Mouse (Mus musculus) midbrain, embryonic 16.5 days (tissue): ENCODE data around the gene Samsn1. TPM values are rescaled to one million over a fixed set of nuclear protein-coding genes. Genes with fewer than 3 reads are reported as not detected.

Experiments used
- ATAC-seq: fragments of 200-750 bp; cut with Nextera tagmentation; 2 replicates; pipeline ENCODE4 v1.8.0; 2017; ENCODE audit warnings: moderate TSS enrichment
- H3K27ac ChIP-seq: fragments of 300-500 bp; sonication (generic); 2 replicates; pipeline ENCODE4 v1.5.1; 2014; ENCODE audit warnings: mild to moderate bottlenecking, low read length, mixed read lengths
- H3K27me3 ChIP-seq: fragments of 300-500 bp; sonication (generic); 2 replicates; pipeline ENCODE4 v1.6.1; 2014; ENCODE audit warnings: low read depth, low read length, mixed read lengths; ENCODE audit not compliant: control insufficient read depth, insufficient read depth
- H3K36me3 ChIP-seq: fragments of 300-500 bp; sonication (generic); 2 replicates; pipeline ENCODE4 v1.6.1; 2014; ENCODE audit warnings: mild to moderate bottlenecking, low read length, moderate library complexity, mixed read lengths; ENCODE audit not compliant: control insufficient read depth, insufficient read depth
- H3K4me1 ChIP-seq: fragments of 300-500 bp; sonication (generic); 2 replicates; pipeline ENCODE4 v1.6.1; 2014; ENCODE audit warnings: mild to moderate bottlenecking, low read length, mixed read lengths; ENCODE audit not compliant: control insufficient read depth, insufficient read depth
- H3K4me2 ChIP-seq: fragments of 300-500 bp; sonication (generic); 2 replicates; pipeline ENCODE4 v1.6.1; 2014; ENCODE audit warnings: mild to moderate bottlenecking, low read length, mixed read lengths
- H3K4me3 ChIP-seq: fragments of 300-500 bp; sonication (generic); 2 replicates; pipeline ENCODE4 v1.5.1; 2014; ENCODE audit warnings: low read depth, mild to moderate bottlenecking, low read length, moderate library complexity, mixed read lengths
- H3K9ac ChIP-seq: fragments of 300-500 bp; sonication (generic); 2 replicates; pipeline ENCODE4 v1.6.1; 2014; ENCODE audit warnings: low read depth, low read length, mixed read lengths
- H3K9me3 ChIP-seq: fragments of 300-500 bp; sonication (generic); replicated peaks from 2 replicates; pipeline ENCODE4 v1.6.1; 2014; ENCODE audit warnings: mild to moderate bottlenecking, low read length, mixed read lengths; ENCODE audit not compliant: control insufficient read depth, poor library complexity, severe bottlenecking
- WGBS: fragments of 180-500 bp; shearing (Covaris S2); extraction: QIAGEN DNeasy Blood & Tissue Kit; methylation state at CpG from one replicate; pipeline ENCODE4 v1.1.7; 2014; 5-methylcytosine and 5-hydroxymethylcytosine counted together
- polyA plus RNA-seq: library from polyadenylated mRNA; unstranded; fragments of >200 nt; fragmentation: Nextera tagmentation; extraction: Ambion mirVana; gene quantifications from 2 replicates; pipeline ENCODE4 v1.2.1, GENCODE M21; 2015

The Samsn1 gene
- 1.1 and 1.3 TPM in 2 replicates for polyA plus RNA-seq

DNA sequence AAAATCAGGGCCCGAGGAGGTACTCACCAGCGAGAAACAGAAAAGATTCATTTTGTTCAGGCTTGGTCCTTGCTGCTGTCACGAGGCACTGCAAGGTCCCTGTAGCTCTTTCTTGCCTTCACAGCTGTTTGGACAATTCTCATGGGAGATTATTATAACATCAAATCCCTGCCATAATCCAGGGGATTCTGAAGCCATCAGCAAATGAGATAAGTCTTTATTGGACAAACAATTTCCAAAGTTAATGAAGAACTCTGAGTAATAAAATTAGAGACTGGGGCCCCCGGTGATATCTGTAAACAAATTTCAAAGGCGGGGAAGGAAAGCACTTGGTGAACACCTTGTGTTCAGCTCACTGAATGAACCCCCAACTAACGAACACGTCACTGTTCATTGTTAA, at the start of gene Samsn1:
Gene Samsn1, minus strand, starts transcription at position 101 of the 400 bp plus-strand sequence.
- H3K27ac ChIP-seq, result no peak within 1 kb of the TSS
- H3K36me3 ChIP-seq, result no peaks in the 10 kb centered on the region
- no peaks in the 10 kb centered on the region for H3K4me1 ChIP-seq
- H3K9me3 ChIP-seq, result no peaks in the 10 kb centered on the region
- no peak within 1 kb of the TSS for H3K9ac ChIP-seq
- no peak within 1 kb of the TSS for H3K4me3 ChIP-seq
- ATAC-seq, result no peak
- H3K27me3 ChIP-seq, result no peaks in the 10 kb centered on the region
- H3K4me2 ChIP-seq, result no peak within 1 kb of the TSS
- WGBS, result 69% methylated on average over 7 of the region's 7 CpGs

DNA sequence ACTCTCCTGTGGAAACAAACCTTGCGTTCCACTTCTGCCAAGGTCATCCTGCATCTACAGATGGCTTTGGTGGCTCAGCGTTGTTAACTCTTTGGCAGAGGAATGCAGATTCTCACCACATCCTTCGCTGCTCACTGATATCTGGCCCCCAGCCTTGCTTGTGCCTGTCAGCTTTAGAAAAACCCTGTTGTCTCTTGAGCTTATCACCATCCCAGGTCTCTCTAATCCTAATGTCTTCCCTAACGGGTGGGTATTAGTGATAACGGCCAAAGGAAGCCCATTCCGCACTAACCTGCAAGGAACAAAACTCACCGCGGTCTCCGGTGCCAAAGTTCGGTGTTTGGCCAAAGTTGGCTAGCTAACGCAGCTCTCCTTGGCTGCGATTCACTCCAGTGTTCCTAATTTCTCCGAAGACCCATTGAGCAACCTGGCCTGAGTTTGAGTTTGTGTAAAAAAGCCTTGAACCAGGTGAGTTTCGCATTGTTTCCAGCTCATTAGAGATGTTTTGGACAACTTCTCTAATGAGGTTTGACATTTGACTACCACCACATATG, 44.1 kb upstream of the Samsn1 start:
- ATAC-seq, result no peak

GRCm38 (mm10) chr16:76054976-76055375, 32.9 kb upstream of the Samsn1 start:
- Histone ChIP-seq H3K4me3 (no peak overlapping the region), H3K4me2 (no peak overlapping the region), H3K36me3 (no peaks in the 10 kb centered on the region), H3K27ac (no peak overlapping the region), H3K27me3 (no peaks in the 10 kb centered on the region), H3K9ac (no peak overlapping the region), H3K9me3 (no peaks in the 10 kb centered on the region), H3K4me1 (no peaks in the 10 kb centered on the region)
- ATAC-seq, result no peak
- 92% methylated on average over 7 of the region's 7 CpGs for WGBS

More for the DNA sequence above, 44.1 kb upstream of the Samsn1 start:
- WGBS, result 95% methylated on average over 14 of the region's 14 CpGs
- Histone ChIP-seq H3K4me2 (no peak overlapping the region), H3K36me3 (no peaks in the 10 kb centered on the region), H3K9ac (no peak overlapping the region), H3K27ac (no peak overlapping the region), H3K4me3 (no peak overlapping the region), H3K9me3 (no peaks in the 10 kb centered on the region), H3K4me1 (no peaks in the 10 kb centered on the region), H3K27me3 (no peaks in the 10 kb centered on the region)

DNA sequence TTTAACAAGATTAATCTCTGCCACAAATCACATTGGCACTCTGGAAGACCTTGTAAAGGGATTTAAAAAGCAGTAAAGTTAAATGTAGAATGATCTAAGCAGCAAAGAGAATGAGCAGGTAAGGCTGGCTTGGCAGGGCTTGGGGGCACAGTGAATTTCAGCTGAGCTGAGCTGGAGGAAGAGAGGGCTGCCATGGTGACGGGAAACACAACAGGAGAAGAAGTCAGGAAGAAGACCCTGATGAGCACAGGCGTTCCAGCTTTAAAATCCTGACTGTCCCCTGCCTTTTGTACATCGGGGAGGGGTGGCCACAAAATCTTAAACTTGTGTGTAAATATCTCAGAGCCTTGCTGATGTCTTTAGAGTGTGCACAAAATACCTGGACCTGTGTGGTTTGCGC, 32.0 kb upstream of the Samsn1 start:
- H3K4me1 ChIP-seq, result no peaks in the 10 kb centered on the region
- no peaks in the 10 kb centered on the region for H3K9me3 ChIP-seq
- H3K27me3 ChIP-seq, result no peaks in the 10 kb centered on the region
- no peak for ATAC-seq
- H3K27ac ChIP-seq, result no peak overlapping the region
- no peak overlapping the region for H3K4me2 ChIP-seq
- no peak overlapping the region for H3K9ac ChIP-seq
- WGBS, result 88% methylated on average over 4 of the region's 4 CpGs
- H3K4me3 ChIP-seq, result no peak overlapping the region
- no peaks in the 10 kb centered on the region for H3K36me3 ChIP-seq

GRCm38 (mm10) chr16:76053537-76053936, 31.5 kb upstream of the Samsn1 start:
- H3K27ac ChIP-seq, result no peak overlapping the region
- WGBS, result 94% methylated on average over 8 of the region's 8 CpGs
- ATAC-seq, result no peak

DNA sequence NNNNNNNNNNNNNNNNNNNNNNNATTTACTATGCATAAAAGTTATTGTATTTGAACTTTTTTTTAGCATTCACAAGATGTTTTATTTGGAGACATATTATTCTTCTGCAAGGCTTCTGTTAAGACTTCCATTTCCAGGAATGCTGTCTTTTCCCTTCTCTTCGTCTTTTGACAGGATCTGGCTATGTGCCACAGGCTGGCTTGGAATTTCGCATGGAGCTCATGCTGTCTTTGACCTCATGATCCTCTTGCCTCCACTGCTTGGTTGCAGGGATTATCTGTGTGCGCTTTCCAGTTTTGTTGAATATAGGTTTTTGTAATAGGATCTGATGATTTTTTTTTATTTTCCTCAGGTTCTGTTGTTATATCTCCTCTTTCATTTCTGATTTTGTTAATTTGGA, 25.0 kb upstream of the Samsn1 start:
- WGBS, result 57% methylated on average over 3 of the region's 3 CpGs
- no peaks in the 10 kb centered on the region for H3K9me3 ChIP-seq
- ATAC-seq, result no peak
- H3K4me2 ChIP-seq, result no peak overlapping the region
- H3K9ac ChIP-seq, result no peak overlapping the region
- no peaks in the 10 kb centered on the region for H3K4me1 ChIP-seq
- H3K27me3 ChIP-seq, result no peaks in the 10 kb centered on the region
- no peak overlapping the region for H3K4me3 ChIP-seq
- H3K27ac ChIP-seq, result no peak overlapping the region
- H3K36me3 ChIP-seq, result no peaks in the 10 kb centered on the region

More at GRCm38 (mm10) chr16:76053537-76053936, 31.5 kb upstream of the Samsn1 start:
- Histone ChIP-seq H3K9me3 (no peaks in the 10 kb centered on the region), H3K4me2 (no peak overlapping the region), H3K9ac (no peak overlapping the region), H3K4me3 (no peak overlapping the region), H3K36me3 (no peaks in the 10 kb centered on the region), H3K27me3 (no peaks in the 10 kb centered on the region), H3K4me1 (no peaks in the 10 kb centered on the region)

DNA sequence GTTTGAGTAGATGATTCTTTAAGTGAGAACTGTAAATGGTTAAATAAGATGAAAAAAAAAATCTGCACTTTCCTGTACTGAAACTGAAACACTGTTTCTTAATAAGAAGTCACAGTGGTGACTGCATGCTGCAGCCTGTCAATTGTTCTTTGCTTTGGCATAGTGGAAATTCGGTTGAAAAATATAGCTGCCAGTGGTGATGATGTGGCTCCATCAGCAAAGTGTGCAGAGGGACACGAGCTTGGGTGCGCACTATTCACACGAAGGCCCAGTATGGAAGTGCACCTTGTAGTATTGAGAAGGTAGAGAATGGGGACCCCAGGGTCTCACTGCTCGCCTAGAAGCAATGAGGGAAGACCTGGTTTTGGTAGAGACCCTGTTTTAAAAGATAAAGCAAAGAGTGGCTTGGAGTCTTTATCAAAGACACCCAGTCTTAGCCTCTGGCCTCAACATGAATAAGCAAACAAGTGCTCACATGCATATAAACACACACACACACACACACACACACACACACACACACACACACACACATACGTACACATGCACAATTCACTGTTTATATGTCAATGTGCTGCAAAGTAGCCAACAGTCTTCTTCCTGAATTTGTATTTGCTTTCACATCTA, 18.4 kb upstream of the Samsn1 start:
- no peak for ATAC-seq
- Histone ChIP-seq H3K4me1 (no peaks in the 10 kb centered on the region), H3K4me2 (no peak overlapping the region), H3K27ac (no peak overlapping the region), H3K4me3 (no peak overlapping the region), H3K9ac (no peak overlapping the region), H3K9me3 (no peaks in the 10 kb centered on the region), H3K27me3 (no peaks in the 10 kb centered on the region), H3K36me3 (no peaks in the 10 kb centered on the region)
- 90% methylated on average over 6 of the region's 6 CpGs for WGBS

GRCm38 (mm10) chr16:76019164-76019563, 2.9 kb downstream of the Samsn1 start:
- Histone ChIP-seq H3K4me1 (no peaks in the 10 kb centered on the region), H3K9me3 (no peaks in the 10 kb centered on the region), H3K4me2 (no peak overlapping the region), H3K27ac (no peak overlapping the region), H3K4me3 (no peak overlapping the region), H3K9ac (no peak overlapping the region), H3K36me3 (no peaks in the 10 kb centered on the region), H3K27me3 (no peaks in the 10 kb centered on the region)
- 55% methylated on average over 1 of the region's 1 CpGs for WGBS
- no peak for ATAC-seq

DNA sequence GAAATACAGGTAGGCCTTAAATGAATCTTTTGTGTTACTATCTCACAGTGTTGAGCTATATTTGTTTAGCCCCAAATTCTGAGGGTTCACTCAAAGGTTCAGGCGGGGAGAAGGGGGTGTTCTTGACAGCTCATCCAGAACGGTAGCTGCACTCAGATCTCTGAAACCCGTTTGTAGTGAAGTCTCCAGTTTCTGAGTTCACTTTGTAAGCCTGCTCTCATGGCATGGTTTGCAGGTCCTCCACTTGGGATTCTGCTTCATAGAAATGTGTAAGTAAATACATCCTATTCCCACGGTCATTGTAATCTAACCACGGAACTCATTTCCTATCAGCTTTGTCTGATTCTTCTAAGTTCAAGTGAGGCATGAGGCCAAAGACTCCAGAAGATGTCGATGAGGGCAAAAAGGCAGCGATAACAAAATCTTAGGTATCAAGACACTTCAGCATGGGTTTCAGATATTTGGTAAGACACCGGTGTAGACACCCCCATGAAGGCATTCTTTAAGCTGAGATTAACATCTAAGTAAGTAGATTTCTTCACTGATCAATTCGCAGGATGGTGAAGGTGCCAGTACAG, 18.2 kb downstream of the Samsn1 start:
- no peak overlapping the region for H3K9ac ChIP-seq
- 93% methylated on average over 9 of the region's 9 CpGs for whole genome bisulfite sequencing
- no peaks in the 10 kb centered on the region for H3K9me3 ChIP-seq
- no peak overlapping the region for H3K4me3 ChIP-seq
- no peaks in the 10 kb centered on the region for H3K36me3 ChIP-seq
- no peak for ATAC-seq
- peaks cover 2% of the 10 kb centered on the region; the same call in 1 of the 2 replicates for H3K4me1 ChIP-seq
- no peak overlapping the region for H3K27ac ChIP-seq
- H3K27me3 ChIP-seq, result no peaks in the 10 kb centered on the region
- H3K4me2 ChIP-seq, result no peak overlapping the region
